Mouse (Mus musculus): Measurements from ENCODE around the gene Prpsap1.

DNA sequence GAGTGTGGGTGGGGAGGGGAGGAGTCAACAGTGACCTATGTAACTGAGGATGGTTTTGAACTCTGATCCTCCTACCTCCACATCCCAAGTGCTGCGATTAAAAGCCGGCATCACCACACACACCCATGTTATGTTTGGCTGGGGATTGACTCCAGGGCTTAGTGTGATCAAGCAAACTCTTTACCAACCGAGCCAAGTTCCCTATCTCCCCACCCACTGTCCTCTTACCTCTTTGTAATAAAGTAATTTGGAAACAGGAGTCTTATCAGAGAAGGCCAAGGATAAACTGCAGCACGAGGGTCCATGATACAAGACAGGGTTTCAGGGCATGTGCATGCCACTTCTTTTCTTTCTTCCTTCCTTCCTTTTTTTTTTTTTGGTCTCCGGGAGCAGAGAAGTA, 811 bp downstream of the Prpsap1 start:
- TF ChIP-seq EP300 (IDR thresholded peaks at IDR 0.05) (no peak), CTCF (IDR thresholded peaks at IDR 0.05) (no peak)

Data from lung, postnatal 0 days (tissue).